Mouse (Mus musculus) liver, adult 2 months (tissue): ENCODE results near the gene Pogk. TPM values are rescaled to one million over a fixed set of nuclear protein-coding genes. Genes with fewer than 3 reads are reported as not detected.

ENCODE experiments used
- DNase-seq: peaks from one replicate; pipeline ENCODE4 v3.0.0-alpha.2; 2011; ENCODE audit warnings: low read depth, low spot score; ENCODE audit errors: extremely low read depth
- H3K27ac ChIP-seq: fragments of 200-500 bp; replicated peaks from 2 replicates; pipeline ENCODE4 v1.5.1; 2012; ENCODE audit warnings: low read depth, mild to moderate bottlenecking, control low read depth, inconsistent platforms, low read length; ENCODE audit not compliant: insufficient read depth
- H3K27me3 ChIP-seq: fragments of 200-500 bp; 2 replicates; pipeline ENCODE4 v1.6.1; 2012; ENCODE audit warnings: mild to moderate bottlenecking, moderate library complexity, low read length, inconsistent platforms; ENCODE audit not compliant: control insufficient read depth, insufficient read depth
- H3K36me3 ChIP-seq: fragments of 200-500 bp; 2 replicates; pipeline ENCODE4 v1.6.1; 2012; ENCODE audit warnings: low read length, inconsistent platforms; ENCODE audit not compliant: control insufficient read depth, insufficient read depth
- H3K4me1 ChIP-seq: fragments of 200-500 bp; 2 replicates; pipeline ENCODE4 v1.6.1; 2011; ENCODE audit warnings: low read length; ENCODE audit not compliant: control insufficient read depth, insufficient read depth
- H3K4me3 ChIP-seq: fragments of 200-500 bp; 2 replicates; pipeline ENCODE4 v1.5.1; 2011; ENCODE audit warnings: low read depth, mild to moderate bottlenecking, control low read depth, low read length, moderate library complexity; ENCODE audit not compliant: insufficient read depth
- H3K79me2 ChIP-seq: fragments of 200-500 bp; 2 replicates; pipeline ENCODE4 v1.6.1; 2012; ENCODE audit warnings: inconsistent platforms, mild to moderate bottlenecking, low read length, moderate library complexity; ENCODE audit not compliant: control insufficient read depth, insufficient read depth
- H3K9ac ChIP-seq: fragments of 200-500 bp; 2 replicates; pipeline ENCODE4 v1.6.1; 2012; ENCODE audit warnings: low read depth, mild to moderate bottlenecking, control low read depth, inconsistent platforms, low read length
- CTCF ChIP-seq: fragments of 200-500 bp; IDR thresholded peaks from 2 replicates; pipeline ENCODE4 v1.5.1; 2011; ENCODE audit warnings: low read depth, low read length, control low read depth
- POLR2A ChIP-seq: fragments of 200-500 bp; IDR thresholded peaks from 2 replicates; pipeline ENCODE4 v1.6.1; 2011; ENCODE audit warnings: low read length, control low read depth; ENCODE audit not compliant: insufficient read depth; ENCODE audit errors: extremely low read depth
- WGBS: fragments of 180-500 bp; shearing (Covaris S2); methylation state at CpG from one replicate; pipeline ENCODE4 v1.1.7; 2018; 5-methylcytosine and 5-hydroxymethylcytosine counted together
- polyA plus RNA-seq: library from polyadenylated mRNA; depleted of rRNA; stranded (reverse); fragments of >200 nt; gene quantifications from 2 replicates; pipeline ENCODE4 v1.2.3, GENCODE M21; 2012
- total RNA-seq: library from RNA; depleted of rRNA; stranded (reverse); fragments of >200 nt; gene quantifications from 2 replicates; pipeline ENCODE4 v1.2.3, GENCODE M21; 2014

Pogk gene
- total and polyA plus RNA-seq, 2 experiments: 1.8 TPM

DNA sequence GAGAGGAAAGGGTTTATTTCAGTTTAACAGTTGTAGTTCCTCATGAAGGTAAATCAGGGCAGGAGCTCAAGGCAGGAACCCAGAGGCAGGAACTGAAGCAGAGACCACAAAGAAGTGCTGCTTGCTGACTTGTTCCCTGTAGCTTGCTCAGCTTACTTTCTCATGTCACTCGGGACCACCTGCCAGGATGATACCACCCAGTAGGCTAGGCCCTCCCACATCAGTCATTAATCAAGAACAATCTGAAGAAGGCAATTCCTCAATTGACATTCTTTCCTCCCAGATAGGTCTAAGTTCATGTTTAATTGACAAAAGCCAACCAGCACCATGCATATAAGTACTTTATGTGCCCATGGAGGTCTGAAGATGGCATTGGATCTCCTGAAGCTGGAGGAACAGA, 1.9 kb upstream of the Pogk start:
- Histone ChIP-seq H3K9ac (no peak overlapping the region), H3K27ac (no peak overlapping the region), H3K27me3 (no peaks in the 10 kb centered on the region), H3K79me2 (no peaks in the 10 kb centered on the region), H3K36me3 (no peaks in the 10 kb centered on the region), H3K4me3 (no peak overlapping the region), H3K4me1 (no peaks in the 10 kb centered on the region)
- no peak for DNase-seq
- no peak for TF ChIP-seq POLR2A
- TF ChIP-seq CTCF: no peak
- WGBS: 100% methylated on average over 1 of the region's 1 CpGs

DNA sequence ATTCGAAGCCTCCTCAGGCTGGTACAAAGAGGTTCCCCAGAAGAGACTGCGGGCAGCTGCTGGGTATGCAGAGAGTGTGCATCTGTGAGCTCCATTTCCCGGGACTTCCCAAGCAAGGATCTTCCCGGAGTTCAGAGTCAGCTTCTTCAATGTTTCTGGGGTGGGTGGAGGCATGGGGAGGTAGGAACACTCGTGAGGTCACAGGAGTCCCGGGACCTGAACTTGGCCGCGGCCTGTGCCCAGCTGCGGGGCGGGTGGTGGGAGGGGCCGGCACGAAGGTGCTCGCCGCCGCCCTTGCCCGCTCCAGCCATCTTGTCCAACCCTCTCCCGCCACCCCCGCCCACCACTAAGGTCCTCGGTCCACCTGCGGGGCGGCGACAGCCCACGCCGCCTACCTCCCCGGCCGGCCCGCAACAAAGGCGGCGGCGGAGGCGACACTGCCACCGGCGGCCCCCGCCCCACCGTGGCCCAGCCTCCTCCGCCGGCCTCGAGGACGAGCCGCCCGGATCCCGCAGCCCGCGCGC, 424 bp downstream of the Pogk start:
- Histone ChIP-seq H3K36me3 (no peaks in the 10 kb centered on the region), H3K4me1 (no peaks in the 10 kb centered on the region), H3K4me3 (peak overlapping the region; percentile 54), H3K79me2 (no peaks in the 10 kb centered on the region), H3K9ac (peak overlapping the region; percentile 72), H3K27ac (no peak overlapping the region), H3K27me3 (no peaks in the 10 kb centered on the region)
- 2% methylated on average over 44 of the region's 45 CpGs for WGBS
- no peak for TF ChIP-seq CTCF
- TF ChIP-seq POLR2A: no peak
- DNase-seq: peak; percentile 50

- Histone ChIP-seq H3K27me3 (no peaks in the 10 kb centered on the region), H3K4me1 (no peaks in the 10 kb centered on the region), H3K36me3 (peaks cover 3% of the 10 kb centered on the region; the same call in 1 of the 2 replicates), H3K9ac (no peak overlapping the region), H3K79me2 (no peaks in the 10 kb centered on the region), H3K27ac (no peak overlapping the region), H3K4me3 (no peak overlapping the region)
- TF ChIP-seq POLR2A (no peak), CTCF (no peak)
- 94% methylated on average over 3 of the region's 3 CpGs for WGBS
- DNase-seq: no peak
Observed at GRCm38 (mm10) chr1:166403846-166404245, 5.8 kb downstream of the Pogk start.

DNA sequence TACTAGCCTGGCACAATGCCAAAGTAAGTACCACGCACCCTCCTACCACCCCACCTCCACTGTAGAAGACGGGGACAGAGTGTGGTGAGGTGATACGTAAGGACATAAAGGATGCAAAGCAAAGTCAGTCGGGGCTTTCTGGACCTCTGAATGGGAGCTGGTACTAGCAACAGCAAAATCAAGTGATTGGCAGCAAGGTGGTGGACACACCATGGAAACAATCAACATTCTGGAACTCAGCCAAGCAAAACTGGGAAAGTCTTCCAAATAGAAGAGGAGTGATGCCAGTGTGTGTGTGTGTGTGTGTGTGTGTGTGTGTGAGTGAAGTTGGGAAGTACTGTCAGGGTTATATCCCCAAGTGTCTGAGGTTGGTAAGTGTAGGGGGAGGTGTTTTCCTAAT, 7.7 kb downstream of the Pogk start:
- Histone ChIP-seq H3K27ac (no peak overlapping the region), H3K79me2 (no peaks in the 10 kb centered on the region), H3K27me3 (no peaks in the 10 kb centered on the region), H3K4me1 (no peaks in the 10 kb centered on the region), H3K9ac (no peak overlapping the region), H3K36me3 (peaks cover 6% of the 10 kb centered on the region; the same call in 1 of the 2 replicates), H3K4me3 (no peak overlapping the region)
- WGBS: 91% methylated on average over 4 of the region's 4 CpGs
- DNase-seq: peak; percentile 32
- no peak for TF ChIP-seq CTCF
- TF ChIP-seq POLR2A: no peak

GRCm38 (mm10) chr1:166401455-166401854, 8.2 kb downstream of the Pogk start:
- TF ChIP-seq POLR2A (no peak), CTCF (no peak)
- no peaks in the 10 kb centered on the region for H3K27me3 ChIP-seq
- no peak for DNase-seq
- H3K9ac ChIP-seq: no peak overlapping the region
- H3K79me2 ChIP-seq: no peaks in the 10 kb centered on the region
- peaks cover 7% of the 10 kb centered on the region; the same call in 1 of the 2 replicates for H3K36me3 ChIP-seq
- no peaks in the 10 kb centered on the region for H3K4me1 ChIP-seq
- no peak overlapping the region for H3K27ac ChIP-seq
- H3K4me3 ChIP-seq: no peak overlapping the region

GRCm38 (mm10) chr1:166396381-166396780, 13.3 kb downstream of the Pogk start:
- TF ChIP-seq POLR2A: no peak
- TF ChIP-seq CTCF: no peak
- WGBS: 95% methylated on average over 6 of the region's 6 CpGs
- H3K4me3 ChIP-seq: no peak overlapping the region
- no peaks in the 10 kb centered on the region for H3K4me1 ChIP-seq
- H3K27me3 ChIP-seq: no peaks in the 10 kb centered on the region
- no peaks in the 10 kb centered on the region for H3K79me2 ChIP-seq
- peaks cover 25% of the 10 kb centered on the region for H3K36me3 ChIP-seq
- no peak overlapping the region for H3K9ac ChIP-seq
- no peak overlapping the region for H3K27ac ChIP-seq
- no peak for DNase-seq
